Mouse (Mus musculus) bone marrow macrophage, adult 2 months (primary cell): ENCODE measurements around the gene Krr1. TPM values are rescaled to one million over a fixed set of nuclear protein-coding genes. Genes with fewer than 3 reads are reported as not detected.

Experiments used
- H3K27ac ChIP-seq: 2 replicates; pipeline ENCODE4 v1.5.1; 2012; ENCODE audit warnings: low read depth, low read length; ENCODE audit not compliant: insufficient read depth
- H3K4me1 ChIP-seq: 2 replicates; pipeline ENCODE4 v1.6.1; 2012; ENCODE audit warnings: low read length; ENCODE audit not compliant: control insufficient read depth, insufficient read depth
- H3K4me3 ChIP-seq: 2 replicates; pipeline ENCODE4 v1.5.1; 2012; ENCODE audit warnings: mild to moderate bottlenecking, low read length, moderate library complexity; ENCODE audit not compliant: insufficient read depth
- CTCF ChIP-seq: IDR thresholded peaks from 2 replicates; pipeline ENCODE4 v1.5.1; 2012; ENCODE audit warnings: low read depth, mild to moderate bottlenecking, low read length, moderate library complexity
- POLR2A ChIP-seq: IDR thresholded peaks from 2 replicates; pipeline ENCODE4 v1.6.1; 2012; ENCODE audit warnings: mild to moderate bottlenecking, low read depth, low read length, borderline replicate concordance
- polyA plus RNA-seq: library from polyadenylated mRNA; stranded (reverse); fragments of >200 nt; gene quantifications from 2 replicates; pipeline ENCODE4 v1.2.4, GENCODE M21; 2012; ENCODE audit not compliant: missing spikeins, insufficient read depth, insufficient read length

Krr1 gene
- polyA plus RNA-seq = 16.8 and 19.4 TPM in 2 replicates

GRCm38 (mm10) chr10:111972542-111973361, at the start of gene Krr1:
TSS of gene Krr1 (plus strand) at chr10:111972664.
- peak within 1 kb of the TSS; percentile 100 for H3K4me3 ChIP-seq
- TF ChIP-seq POLR2A (no peak), CTCF (no peak)
- H3K4me1 ChIP-seq = peaks cover 3% of the 10 kb centered on the region
- H3K27ac ChIP-seq = peak within 1 kb of the TSS; percentile 45

DNA sequence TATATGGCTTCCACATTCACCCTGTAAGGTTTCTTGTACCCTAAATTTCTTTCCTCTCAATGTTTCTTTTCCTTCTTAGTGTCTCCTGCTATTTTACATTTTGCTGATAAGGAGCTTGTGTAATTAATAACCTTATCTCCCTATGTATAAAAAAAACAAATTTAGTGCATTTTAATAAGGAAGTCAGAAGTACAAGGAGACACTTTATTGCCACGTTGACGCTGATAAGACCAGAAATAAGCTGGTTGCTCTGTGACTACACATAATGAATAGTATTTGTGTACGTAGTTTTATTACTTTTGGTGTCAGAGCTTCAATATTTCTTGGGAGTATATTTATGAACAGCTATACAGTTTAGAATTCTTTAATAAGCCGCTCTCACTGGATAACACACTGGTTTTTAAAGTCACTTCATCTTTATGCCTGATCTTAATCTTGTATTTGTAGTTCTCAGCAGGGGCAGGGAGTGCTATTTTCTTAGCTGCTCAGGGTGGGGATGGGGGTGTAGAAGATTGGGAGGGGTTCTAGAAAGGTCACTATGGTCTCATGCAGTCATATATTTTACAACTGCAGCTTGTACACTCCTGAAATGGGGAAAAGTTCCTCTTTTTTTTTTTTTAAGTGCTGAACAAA, 48.8 kb upstream of the Krr1 start:
- Histone ChIP-seq H3K4me1 (no peaks in the 10 kb centered on the region), H3K27ac (no peak overlapping the region), H3K4me3 (no peak overlapping the region)
- TF ChIP-seq CTCF = no peak

DNA sequence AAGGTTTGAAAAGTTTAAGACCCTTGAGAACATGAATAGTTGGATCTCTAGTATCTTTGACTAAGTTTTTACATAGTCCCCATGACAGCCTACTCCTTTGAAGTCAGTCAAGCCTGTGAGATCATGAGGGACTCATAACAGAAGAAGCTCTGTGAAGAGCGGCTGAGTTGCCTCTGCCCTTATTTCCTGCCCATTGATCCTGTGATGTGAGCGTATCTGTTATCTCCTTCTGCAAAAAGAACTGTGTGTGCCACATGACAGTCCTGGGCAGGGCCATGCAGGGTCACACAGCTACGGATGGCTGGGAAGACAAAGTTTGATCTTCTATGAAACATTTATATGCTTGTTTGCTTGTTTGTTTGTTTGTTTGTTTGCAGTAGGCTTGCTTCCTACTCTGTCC, 48.3 kb upstream of the Krr1 start:
- TF ChIP-seq POLR2A (no peak), CTCF (no peak)
- Histone ChIP-seq H3K27ac (no peak overlapping the region), H3K4me3 (no peak overlapping the region), H3K4me1 (no peaks in the 10 kb centered on the region)

GRCm38 (mm10) chr10:111924716-111925488, 47.6 kb upstream of the Krr1 start:
- TF ChIP-seq POLR2A = no peak
- TF ChIP-seq CTCF = no peak
- H3K4me3 ChIP-seq = no peak overlapping the region

DNA sequence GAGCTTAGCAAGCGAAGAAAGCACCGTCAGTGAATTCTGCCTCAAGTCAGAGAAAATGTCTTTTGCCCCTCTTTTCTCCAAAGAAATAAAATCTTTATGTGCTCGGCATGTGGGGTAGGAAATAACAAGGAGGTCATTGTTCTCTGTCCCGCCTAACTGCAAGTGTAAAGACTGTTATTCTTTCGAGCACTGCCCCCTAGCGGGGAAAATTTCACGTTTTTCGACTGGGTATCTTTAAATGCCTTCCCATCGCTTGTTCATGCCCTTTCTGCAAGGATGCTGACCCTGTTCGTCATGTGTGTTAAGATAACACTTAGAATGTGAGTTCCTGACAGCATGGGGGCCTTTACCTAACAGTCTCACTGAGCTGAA, 47.0 kb upstream of the Krr1 start:
- Histone ChIP-seq H3K4me1 (no peaks in the 10 kb centered on the region), H3K4me3 (no peak overlapping the region), H3K27ac (no peak overlapping the region)
- TF ChIP-seq POLR2A (no peak), CTCF (no peak)

More at GRCm38 (mm10) chr10:111924716-111925488, 47.6 kb upstream of the Krr1 start:
- Histone ChIP-seq H3K27ac (no peak overlapping the region), H3K4me1 (no peaks in the 10 kb centered on the region)

DNA sequence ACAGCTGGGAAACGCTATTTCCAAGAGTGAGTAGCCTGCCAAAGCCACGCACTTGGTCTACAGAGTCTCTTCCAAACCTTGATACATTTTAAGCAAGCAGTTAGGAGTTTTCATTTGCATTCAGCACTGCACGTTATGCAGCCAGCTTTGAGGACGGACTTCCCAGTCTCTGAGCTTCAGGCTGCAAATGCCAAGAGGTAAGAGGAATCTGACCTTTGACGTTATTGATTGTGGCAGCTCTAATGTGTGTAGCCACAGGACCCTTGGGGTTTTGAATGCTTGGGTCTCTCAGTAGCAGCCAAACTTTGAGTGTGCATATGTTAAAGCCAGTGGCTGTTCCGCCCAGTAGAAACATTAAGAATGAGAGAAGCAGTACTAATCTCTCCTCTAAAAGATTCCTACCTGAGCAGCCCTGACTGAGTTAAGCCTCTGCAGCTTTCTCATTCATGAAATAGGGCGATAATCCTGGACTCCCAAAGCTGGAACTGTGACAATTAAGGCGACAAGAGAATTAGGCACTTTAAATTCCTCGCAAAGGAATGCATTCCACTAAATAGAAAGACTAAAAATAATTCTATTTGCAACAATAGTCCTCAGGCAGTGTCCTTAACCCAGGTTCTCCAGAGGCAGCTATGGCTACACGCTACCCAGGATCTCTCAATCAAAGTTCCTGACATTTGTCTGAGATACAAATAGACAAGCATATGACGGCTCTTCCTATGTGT, 39.7 kb upstream of the Krr1 start:
- TF ChIP-seq POLR2A (no peak), CTCF (no peak)
- H3K4me1 ChIP-seq = peaks cover 9% of the 10 kb centered on the region
- H3K27ac ChIP-seq = no peak overlapping the region
- H3K4me3 ChIP-seq = no peak overlapping the region

DNA sequence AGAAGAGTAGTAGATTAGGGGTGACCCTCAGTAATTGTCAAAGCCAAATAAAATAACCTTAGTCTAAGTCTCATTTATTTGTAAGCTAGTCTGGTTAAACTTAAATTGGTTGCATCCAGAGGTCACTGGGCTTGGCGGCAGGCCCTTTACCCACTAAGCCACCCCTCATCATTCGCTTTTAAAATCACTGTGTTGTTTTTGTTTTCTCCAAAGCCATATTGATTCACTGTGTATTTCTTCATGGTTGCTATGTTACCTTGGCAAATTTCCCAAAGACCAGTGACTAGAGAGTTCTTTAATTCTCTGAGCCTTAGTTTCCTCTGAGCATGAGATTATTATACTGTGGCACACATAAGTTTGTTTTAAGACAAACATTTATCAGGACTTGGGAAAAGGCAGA, 37.3 kb upstream of the Krr1 start:
- TF ChIP-seq CTCF = no peak
- TF ChIP-seq POLR2A = no peak
- H3K27ac ChIP-seq = no peak overlapping the region
- H3K4me3 ChIP-seq = no peak overlapping the region
- peaks cover 9% of the 10 kb centered on the region for H3K4me1 ChIP-seq

DNA sequence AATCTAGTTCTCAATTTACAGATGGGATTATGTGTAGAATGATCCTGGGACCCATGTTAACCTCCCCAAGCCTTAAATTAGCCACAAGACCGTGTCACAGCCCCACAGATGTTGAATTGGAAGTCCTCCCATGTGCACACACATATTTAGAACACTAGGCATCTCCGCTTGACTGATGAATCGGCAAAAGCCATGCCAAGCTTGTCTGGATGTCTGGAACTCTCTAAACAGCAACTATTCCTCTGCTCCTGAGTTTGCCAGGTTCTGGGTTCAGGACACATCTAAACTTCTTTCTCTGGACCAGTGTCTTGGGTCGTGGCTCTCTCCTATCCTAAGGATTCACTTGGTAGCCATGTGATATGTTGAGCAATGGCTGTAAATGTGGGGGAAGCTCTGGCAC, 36.4 kb upstream of the Krr1 start:
- H3K4me1 ChIP-seq = peaks cover 9% of the 10 kb centered on the region
- TF ChIP-seq POLR2A (no peak), CTCF (no peak)
- no peak overlapping the region for H3K27ac ChIP-seq
- no peak overlapping the region for H3K4me3 ChIP-seq

GRCm38 (mm10) chr10:111936491-111937145, 35.8 kb upstream of the Krr1 start:
- TF ChIP-seq CTCF (no peak), POLR2A (no peak)
- H3K27ac ChIP-seq = no peak overlapping the region
- H3K4me1 ChIP-seq = peaks cover 9% of the 10 kb centered on the region
- H3K4me3 ChIP-seq = no peak overlapping the region

- H3K27ac ChIP-seq = no peak overlapping the region
- no peak for TF ChIP-seq CTCF
- peaks cover 9% of the 10 kb centered on the region for H3K4me1 ChIP-seq
- H3K4me3 ChIP-seq = no peak overlapping the region
These were observed 35.3 kb upstream of the Krr1 start for GRCm38 (mm10) chr10:111937146-111937534.
